Mouse (Mus musculus): ENCODE measurements around the gene Ptpn5. TPM values are rescaled to one million over a fixed set of nuclear protein-coding genes. Genes with fewer than 3 reads are reported as not detected.

Gene Ptpn5
- total RNA-seq (2021): 1 to 10 TPM; 2.0 to 2.1 TPM
- long read RNA-seq, experiment 1, partial matches to known transcripts: 0 of 1 reads
- long read RNA-seq, experiment 1, other reads (novel, unspliced or antisense): 1 of 1 reads
- long read RNA-seq, experiment 2, partial matches to known transcripts: 3 of 7 reads
- long read RNA-seq, experiment 2, other reads (novel, unspliced or antisense): 0 of 7 reads

DNA sequence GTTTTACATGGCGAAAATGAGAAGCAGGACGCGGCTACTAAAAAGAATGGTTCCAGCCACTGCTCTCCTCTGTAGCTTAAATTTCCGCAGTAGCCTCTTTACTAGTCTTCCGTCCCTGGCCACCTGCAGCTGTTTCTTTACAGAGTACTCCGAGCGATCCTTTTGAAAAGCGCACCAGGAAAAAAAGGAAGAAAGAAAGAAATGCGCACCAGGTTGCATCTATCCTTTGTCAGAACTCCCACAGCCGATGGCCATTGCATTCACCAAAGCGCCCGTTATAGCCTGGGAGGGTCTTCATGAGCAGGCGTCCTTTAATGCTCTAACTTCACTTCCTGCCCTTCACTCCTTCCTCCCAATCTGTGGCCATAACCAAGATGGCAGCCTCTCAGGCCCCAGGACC lies at the start of gene Ptpn5:
Gene Ptpn5, minus strand, starts transcription at position 354 of the 400 bp plus-strand sequence.
- DNase-seq (ENCODE audit: low spot score in 2 of 2): no peak

DNA sequence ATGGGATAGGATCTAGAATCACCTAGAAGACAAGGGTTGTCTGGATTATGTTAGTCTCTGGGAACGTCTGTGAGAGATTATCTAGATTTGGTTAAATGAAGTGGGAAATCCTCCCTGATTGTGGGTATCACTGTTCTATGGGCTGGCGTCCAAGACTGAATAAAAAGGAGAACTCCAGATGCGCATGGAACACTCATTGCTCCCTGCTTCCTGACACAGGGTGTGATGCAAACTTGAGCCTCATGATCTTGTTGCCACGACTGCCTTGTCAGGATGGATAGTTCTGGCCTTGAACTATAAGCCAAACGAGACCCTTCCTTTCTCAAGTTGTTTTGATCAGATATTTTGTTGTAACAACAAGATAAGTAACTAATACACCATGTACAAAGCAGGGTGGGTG lies 37.3 kb upstream of the Ptpn5 start:
- no peak for DNase-seq (ENCODE audit: low spot score in 2 of 2)

DNA sequence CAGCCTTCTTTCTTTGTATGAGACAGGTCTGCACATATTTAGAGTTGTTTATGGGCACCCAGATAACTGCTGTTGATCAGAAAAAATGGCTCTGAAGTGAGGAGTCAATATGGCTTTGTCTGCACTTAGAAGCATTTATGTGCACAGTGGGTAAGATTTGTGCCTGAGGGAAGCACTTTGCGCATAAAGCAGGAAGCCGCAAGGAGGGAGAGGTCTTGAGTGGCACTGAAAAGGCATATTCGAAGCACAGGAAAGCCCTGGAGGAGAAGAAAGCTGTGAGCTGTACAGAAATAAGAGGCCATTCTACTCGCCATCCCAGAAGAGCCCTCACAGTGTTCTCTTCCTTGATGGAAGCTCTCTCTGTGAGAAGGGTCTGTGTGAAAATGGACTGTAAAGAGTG lies 31.5 kb upstream of the Ptpn5 start:
- no peak for DNase-seq (ENCODE audit: low spot score in 2 of 2)

DNA sequence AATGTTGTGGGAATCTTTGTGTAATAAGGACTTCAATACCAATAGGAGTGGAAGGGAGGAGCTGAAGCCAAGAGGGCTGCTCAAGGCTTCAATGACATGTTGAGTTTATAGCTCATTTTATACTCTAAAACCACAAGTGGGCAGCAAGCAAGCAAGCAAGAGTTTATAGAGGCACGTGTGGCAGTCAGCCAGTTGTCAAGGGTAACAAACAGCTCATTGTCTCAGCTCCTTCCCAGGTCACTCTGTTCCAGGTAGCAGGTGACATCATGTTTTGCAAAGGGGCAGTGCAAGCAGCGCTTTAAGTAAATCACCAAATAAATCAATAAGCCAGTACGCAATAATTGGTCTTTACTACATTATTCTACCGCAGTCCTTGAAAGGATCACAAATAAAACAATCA lies 29.7 kb upstream of the Ptpn5 start:
- DNase-seq (ENCODE audit: low spot score in 2 of 2): no peak

DNA sequence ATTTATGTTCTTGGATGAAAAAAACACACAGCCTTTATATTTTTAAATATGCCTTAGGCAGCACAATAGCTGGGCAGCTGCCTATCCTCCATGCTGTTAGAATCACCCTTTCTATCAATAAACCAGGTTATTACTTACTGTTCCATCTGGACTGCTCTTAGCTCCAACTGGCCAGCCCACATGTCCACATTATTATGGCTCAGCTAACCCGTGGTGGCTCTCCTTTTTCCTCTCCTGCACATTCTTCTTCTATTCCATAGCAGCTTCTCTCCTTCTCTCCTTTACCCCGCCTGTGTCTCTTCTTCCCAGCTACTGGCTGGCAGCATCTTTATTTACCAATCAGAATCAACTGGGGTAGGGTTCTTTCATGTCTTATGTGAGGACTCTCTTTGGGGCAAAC lies 25.0 kb upstream of the Ptpn5 start:
- DNase-seq (ENCODE audit: low spot score in 2 of 2): no peak

DNA sequence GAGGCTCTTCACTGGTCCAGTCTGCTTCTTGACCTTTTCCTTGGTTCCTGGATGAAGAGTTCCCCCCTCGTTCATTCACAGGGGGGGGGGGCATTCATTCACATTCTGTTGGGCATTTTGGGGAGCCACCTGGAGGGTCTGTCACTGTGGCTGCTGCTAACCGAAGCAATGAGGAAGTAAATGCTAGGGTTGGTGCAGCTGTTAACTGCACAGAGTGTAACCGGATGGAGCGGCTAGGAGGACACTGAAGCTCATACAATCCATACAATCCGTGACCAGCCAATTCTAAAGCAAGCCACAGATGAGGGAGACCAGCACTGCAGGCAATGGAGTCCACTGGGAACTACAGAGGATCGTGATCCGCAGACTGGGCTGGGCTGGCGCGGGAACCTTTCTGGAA lies 24.3 kb upstream of the Ptpn5 start:
- DNase-seq (ENCODE audit: low spot score in 2 of 2): no peak

DNA sequence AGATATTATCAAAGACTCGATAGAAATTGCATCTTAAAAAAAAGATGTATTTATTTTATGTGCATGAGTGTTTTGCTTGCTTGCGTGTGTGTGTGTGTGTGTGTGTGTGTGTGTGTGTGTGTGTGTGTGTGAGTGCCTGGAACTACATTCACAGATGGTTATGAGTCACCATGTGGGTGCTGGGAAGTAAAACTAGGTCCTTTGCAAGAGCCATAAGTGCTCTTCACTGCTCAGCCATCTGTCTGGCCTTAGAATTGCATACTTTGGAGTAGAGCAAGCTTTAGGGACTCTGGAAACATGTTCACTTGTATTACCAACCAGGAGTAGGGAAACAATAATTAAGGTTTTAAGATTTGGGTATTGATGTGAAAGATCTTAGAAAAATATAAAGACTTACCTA lies 22.4 kb upstream of the Ptpn5 start:
- DNase-seq (ENCODE audit: low spot score in 2 of 2): no peak

DNA sequence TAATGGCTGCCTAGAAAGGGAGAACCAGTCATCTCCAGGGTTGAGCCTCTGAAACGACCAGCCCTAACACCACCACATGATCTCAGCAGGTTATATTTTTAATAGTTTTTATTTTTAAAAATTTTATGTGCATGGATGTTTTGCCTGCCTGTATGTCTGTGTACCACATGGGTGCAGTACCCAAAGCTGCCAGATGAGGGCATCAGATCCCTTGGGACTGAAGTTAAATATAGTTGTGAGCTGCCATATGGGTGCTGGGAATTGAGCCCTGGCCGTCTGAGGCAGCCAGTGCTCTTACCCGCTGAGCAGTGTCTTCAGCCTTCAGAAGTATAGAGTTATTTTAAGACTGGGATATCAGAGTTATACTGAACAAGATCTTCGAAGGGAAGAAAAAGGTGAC lies 21.9 kb upstream of the Ptpn5 start:
- DNase-seq (ENCODE audit: low spot score in 2 of 2): no peak

DNA sequence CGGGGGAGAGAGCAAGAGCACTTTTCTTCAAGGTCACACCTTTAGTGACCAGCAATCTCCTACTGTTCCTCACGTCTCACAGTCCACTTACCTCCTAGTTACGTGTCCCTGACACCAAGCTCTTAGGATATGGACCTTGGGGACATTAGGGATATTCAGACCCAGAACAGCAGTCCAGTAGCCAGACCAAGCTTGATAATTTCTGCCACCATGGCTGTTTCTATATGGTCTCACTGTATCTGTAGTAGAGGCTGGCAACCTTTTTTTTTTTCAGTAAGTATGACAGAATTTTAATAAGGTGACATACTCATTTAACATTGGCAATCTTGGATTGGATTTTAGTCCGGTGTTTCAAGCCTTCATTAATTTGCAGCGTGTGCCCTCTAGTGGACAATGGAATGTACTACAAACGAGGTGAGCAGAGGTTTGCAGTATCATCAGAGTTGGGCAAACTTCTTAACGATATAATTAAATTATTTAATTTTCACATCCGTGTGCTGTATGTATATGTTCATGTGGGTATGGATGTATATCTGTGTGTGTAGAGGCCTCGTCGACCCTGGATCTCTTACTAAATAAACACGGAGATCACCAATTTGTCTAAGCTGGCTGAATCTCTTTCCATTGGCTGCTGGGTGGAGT lies 17.1 kb upstream of the Ptpn5 start:
- no peak for DNase-seq (ENCODE audit: low spot score in 2 of 2)

DNA sequence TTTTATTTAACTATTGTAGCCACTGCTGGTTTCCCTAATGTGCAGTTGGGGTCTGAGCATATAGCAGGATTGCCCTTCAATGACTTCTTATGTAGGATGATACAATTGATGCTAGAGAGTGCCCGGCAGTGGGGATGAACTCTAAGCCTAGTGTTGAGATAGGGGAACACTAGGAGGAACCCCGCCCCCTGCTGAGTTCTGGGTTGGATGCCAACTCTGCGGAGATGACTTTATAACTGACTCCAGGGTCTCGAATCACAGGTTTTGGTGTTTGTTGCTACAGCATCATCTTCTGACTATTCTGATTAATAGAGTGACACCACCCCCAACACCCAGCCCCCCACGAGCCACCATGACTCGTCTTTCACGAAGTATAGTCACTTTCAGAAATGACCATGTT lies 14.8 kb upstream of the Ptpn5 start:
- DNase-seq (ENCODE audit: low spot score in 2 of 2): no peak

DNA sequence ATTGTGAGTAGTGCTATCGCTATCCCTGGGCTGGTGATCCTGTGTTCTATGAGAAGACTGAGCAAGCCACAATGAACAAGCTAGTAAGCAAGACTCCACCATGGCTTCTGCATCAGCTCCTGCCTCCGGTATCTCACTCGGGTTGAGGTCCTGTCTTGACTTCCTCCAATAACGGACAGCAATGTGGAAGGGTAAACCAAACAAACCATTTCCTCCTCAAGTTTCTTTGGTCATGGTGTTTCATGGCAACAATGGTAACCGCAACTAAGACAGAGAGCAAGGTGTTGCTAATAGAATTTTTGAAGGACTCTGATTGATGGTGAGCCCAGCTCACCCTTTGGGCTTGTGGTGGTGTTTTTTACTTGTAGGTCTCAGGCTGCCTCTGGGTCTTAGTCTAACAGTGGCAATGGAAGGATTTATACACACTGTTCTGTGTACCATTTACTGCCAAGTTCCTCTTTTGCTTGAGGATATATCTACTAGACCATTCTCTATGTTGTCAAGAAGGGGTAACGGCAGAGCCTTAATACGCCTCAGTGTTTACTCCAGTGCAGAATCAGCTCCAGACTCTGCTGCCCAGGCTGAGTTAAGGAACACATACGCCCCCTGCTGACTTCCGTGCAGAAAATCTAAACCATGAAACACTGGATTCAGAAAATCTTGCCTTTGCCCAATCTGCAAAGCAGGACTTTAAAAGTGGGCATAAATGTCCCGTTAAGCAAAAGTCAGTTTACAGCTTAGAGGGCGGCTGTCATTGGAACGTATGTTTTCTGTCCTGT lies 12.7 kb upstream of the Ptpn5 start:
- DNase-seq (ENCODE audit: low spot score in 2 of 2): no peak

DNA sequence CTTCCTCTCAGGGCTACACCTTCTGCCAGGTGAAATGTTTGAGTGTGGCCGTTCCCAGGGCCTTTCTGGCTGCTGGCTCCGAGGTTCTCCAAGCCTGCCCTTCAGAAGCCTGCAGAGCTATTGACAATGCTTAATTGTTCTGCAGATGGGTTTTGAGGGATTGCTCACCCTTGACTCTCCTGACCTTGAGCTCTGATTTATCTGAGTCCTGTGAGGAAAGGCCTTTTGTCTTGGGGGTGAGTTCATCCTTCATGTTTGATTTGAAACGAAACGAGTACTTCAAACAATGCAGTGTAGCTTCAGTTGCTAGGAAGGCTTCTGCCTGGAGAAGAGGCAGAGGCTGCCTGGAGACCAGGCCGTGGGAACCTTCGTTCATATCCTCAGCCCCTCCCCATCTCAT lies 10.8 kb upstream of the Ptpn5 start:
- DNase-seq (ENCODE audit: low spot score in 2 of 2): no peak

DNA sequence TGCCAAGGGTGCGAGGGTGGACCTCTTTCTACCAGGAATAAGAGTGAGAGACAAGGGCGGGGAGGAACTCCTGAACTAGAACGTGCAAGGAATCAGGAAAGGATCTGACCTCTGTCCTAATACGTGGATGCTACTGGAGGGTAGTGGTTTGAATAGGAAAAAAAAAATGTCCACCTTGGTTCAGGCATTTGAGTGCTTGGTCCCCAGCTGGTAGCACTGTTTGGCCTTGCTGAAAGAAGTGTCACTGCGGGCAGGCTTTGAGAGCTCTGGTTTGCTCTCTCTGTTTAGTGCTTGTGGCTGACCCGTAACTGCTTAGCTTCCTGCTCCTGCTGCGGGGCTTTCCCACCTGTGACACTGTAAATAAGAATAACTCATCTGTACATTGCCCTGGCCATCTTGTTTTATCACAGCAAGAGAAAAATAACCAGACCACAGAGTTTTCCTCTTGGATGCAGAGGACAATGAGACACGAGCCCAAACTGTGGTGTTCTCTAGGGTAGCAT lies 6.4 kb upstream of the Ptpn5 start:
- no peak for DNase-seq (ENCODE audit: low spot score in 2 of 2)

DNA sequence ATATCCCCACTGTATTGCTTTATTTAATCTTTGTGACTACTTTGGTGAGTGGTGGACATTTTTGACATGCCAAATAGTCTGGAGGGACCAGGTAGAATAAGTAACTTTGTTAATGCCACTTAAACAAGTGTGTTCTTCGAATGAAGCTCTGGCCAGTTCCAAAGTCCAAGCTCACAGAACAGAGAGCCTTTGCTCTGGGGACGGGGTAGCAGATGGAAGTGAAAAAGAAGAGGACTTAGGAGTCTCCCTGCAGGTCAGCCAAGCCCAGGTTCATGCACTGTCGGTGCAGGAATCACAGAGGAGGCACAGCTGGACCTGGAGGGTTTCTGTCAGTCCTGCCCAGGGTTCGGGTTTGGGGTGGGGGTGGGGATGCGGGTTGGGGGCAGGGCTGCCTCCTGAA lies 1.1 kb upstream of the Ptpn5 start:
- DNase-seq (ENCODE audit: low spot score in 2 of 2): no peak

DNA sequence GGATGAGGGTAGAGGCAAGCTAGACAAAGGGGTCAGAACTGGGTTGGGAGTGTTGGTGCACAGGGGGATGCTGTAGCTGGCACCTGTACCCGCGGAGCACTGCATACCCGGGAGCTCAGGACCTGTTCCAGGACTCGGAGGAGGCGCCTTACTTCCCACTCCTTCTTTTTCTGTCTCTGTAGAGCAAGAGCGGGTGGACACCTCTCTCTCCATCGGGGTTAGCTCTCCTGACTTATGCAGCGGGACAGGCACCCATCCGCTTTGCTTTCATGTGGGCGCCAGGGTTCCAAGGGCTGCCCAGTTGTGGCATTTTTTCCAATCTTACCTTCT lies 588 bp downstream of the Ptpn5 start:
- no peak for DNase-seq (ENCODE audit: low spot score in 2 of 2)

DNA sequence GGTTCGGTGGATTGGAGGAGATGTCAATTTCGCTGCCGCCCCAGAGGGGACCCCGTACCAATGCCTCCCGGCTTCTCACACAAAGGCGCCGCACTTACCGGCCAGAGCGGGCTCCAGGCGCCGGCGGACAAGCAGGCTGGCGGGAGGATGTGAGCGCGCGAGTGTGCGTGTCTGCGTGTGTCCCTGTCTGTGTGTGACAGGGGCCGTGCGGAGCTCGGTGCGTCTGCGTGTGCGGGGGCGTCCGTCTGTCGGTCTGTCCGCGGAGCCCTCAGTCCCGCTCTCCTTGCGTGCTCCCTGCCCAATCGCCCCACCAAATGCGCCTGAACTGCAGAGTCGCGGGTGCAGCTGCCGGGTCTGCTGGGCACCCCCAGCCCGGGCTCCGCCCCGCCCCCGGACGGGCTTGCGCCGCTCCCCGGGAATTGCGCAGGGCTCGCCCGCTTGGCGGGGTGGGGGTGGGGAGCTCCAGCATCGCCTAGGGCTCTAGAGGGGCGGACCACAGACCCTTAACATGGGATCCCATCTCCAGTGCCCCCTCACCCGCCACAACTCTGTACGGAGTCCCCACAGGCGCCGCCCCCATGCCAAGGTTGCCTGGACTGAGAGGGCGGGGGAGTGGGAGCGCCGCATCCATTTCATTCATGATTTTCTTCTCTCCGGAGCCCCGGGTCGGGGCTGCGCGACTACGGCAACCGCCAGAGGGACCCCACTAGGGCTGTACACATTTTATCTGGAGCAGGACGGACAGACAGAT lies 1.1 kb downstream of the Ptpn5 start:
- no peak for DNase-seq (ENCODE audit: low spot score in 2 of 2)

DNA sequence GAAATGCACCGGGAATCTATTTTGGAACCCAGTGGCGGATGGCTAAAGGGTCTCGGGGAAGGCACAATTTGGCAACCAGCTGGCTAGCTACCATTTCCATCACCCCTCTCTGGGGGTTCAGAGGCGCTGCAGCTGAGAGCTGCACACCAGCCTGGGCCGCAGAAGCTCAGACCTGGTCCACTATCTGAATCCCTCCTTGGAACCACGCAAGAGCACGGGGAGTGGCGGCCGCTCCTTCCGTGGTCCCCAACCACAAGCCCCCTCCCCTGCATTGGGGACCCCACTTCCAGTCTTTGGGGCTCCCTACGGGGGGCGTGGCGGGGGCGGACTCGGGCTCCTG lies 1.7 kb downstream of the Ptpn5 start:
- no peak for DNase-seq (ENCODE audit: low spot score in 2 of 2)

DNA sequence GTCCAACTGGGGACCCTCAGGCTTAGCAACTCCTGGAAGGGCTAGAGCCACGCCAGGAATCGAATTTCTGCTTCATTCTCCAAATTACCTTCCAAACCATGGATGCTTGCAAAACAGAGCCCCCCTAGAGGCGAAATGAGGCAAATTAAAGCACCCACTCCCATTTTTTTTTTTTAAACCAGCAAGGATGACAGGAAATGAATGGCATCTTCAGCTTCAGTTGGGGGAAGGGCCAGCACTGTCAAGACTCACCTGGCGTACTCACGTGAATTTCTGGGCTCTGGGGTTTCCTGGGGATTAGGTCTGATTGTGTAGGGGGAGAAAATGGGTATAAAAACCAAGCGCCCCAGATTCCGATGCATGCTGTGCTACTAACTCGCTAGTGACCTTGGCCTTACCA lies 2.2 kb downstream of the Ptpn5 start:
- DNase-seq (ENCODE audit: low spot score in 2 of 2): no peak

DNA sequence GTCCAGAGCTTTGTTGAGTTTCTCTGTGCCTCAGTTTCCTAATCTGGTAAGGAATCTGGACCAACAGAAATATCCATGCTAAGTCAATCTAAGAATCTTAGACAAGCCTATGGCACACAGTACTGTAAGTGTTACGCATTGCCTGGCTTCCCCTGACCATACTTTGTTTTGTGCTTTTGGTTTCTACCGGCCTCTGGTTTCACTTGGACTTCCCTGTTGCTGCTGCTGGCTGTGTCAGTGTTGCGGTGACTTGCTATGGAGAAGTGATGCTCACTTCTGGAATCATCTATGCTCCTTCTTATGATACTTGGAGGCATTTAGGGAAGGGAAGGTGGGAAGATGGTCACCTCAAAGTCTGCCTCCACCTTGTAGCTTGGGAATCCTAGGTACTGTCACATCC lies 11.5 kb downstream of the Ptpn5 start:
- no peak for DNase-seq (ENCODE audit: low spot score in 2 of 2)

DNA sequence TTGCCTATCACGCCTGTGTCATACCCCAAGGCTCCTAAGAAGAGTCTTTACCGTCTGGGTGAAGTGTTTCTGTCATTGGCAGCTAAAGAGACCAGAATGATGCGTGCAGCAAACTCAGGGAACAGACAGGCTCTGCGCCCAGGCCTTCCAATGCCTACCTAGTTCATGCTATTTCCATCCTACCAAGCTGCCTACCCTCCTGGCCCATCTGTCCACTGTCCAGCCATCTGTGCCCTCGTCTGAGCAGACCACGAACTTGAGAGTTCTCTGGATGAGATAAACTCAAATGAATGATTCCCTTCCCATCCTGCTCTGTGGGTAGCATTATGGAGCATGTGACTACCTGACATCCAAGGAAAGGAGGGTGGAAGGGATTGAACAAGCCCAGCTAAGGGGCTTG lies 16.8 kb downstream of the Ptpn5 start:
- DNase-seq (ENCODE audit: low spot score in 2 of 2): no peak

DNA sequence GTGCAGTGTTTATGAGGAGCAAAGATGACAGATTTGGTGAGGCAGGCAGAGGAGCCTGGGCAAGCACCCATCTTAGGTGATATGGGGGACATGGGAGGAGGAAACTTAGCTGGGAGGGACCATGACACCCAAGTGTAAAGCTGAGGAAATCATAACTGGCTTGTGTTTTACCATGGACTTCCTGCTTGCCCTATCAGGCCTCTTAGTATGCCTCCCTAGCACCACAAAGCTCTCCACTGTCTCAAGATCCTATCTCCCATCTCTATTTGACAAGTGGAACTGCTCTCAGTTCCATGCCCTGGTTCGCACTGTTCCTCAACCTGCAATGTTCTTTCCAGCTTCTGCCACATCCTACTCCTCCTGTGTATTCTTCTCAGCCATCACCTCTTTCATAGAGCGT lies 18.0 kb downstream of the Ptpn5 start:
- no peak for DNase-seq (ENCODE audit: low spot score in 2 of 2)

DNA sequence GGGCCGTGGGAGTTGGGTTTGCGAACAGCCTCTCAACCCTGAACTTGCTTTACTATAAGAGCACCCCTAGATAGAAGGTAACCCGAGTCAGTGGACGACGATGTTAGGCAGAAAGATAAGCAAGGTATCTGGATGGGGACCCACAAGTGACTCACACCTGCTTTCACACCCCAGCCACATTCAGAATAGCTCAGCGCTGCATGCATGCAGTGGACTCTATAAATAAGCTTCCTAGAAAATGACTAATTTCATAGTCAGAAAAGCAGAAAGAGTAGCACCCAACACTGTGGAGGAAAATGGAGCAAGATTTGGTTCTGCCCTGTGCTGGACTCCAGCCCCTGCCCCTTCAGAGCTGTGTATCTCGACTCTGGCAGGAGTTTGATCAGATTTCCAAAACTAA lies 20.1 kb downstream of the Ptpn5 start:
- DNase-seq (ENCODE audit: low spot score in 2 of 2): no peak
